Mouse (Mus musculus): ENCODE measurements around the gene Nek9. TPM values are rescaled to one million over a fixed set of nuclear protein-coding genes. Genes with fewer than 3 reads are reported as not detected.

Nek9 gene
- polyA plus RNA-seq, 1 experiment, result 0.15 TPM

GRCm38 (mm10) chr12:85373591-85374560, 34.7 kb upstream of the Nek9 start:
- no peaks in the 10 kb centered on the region for H3K27me3 ChIP-seq (ENCODE audit: control insufficient read depth)
- peaks cover 51% of the 10 kb centered on the region for H3K4me1 ChIP-seq (ENCODE audit: control insufficient read depth)
- peaks cover 10% of the 10 kb centered on the region for H3K36me3 ChIP-seq (ENCODE audit: control insufficient read depth)
- peak overlapping the region; percentile 92 for H3K4me3 ChIP-seq (replicated peaks)
- H3K9me3 ChIP-seq (ENCODE audit: control insufficient read depth, low read length), result no peaks in the 10 kb centered on the region
- TF ChIP-seq TAL1 (IDR thresholded peaks at IDR 0.05; ENCODE audit: low read length) (no peak), GATA1 (IDR thresholded peaks at IDR 0.05; ENCODE audit: low read length) (no peak)

- TF ChIP-seq TAL1 (IDR thresholded peaks at IDR 0.05; ENCODE audit: low read length) (no peak), GATA1 (IDR thresholded peaks at IDR 0.05; ENCODE audit: low read length) (no peak)
- H3K27me3 ChIP-seq (ENCODE audit: control insufficient read depth), result no peaks in the 10 kb centered on the region
- H3K4me3 ChIP-seq (replicated peaks), result no peak overlapping the region
- no peaks in the 10 kb centered on the region for H3K9me3 ChIP-seq (ENCODE audit: control insufficient read depth, low read length)
- peaks cover 60% of the 10 kb centered on the region for H3K4me1 ChIP-seq (ENCODE audit: control insufficient read depth)
- peaks cover 14% of the 10 kb centered on the region for H3K36me3 ChIP-seq (ENCODE audit: control insufficient read depth)
These were observed 33.0 kb upstream of the Nek9 start for GRCm38 (mm10) chr12:85372068-85372665.

- Histone ChIP-seq H3K36me3 (ENCODE audit: control insufficient read depth) (peaks cover 26% of the 10 kb centered on the region), H3K9me3 (ENCODE audit: control insufficient read depth, low read length) (no peaks in the 10 kb centered on the region), H3K27me3 (ENCODE audit: control insufficient read depth) (no peaks in the 10 kb centered on the region), H3K4me1 (ENCODE audit: control insufficient read depth) (peaks cover 49% of the 10 kb centered on the region), H3K4me3 (replicated peaks) (no peak overlapping the region)
- TF ChIP-seq GATA1 (IDR thresholded peaks at IDR 0.05; ENCODE audit: low read length) (no peak), TAL1 (IDR thresholded peaks at IDR 0.05; ENCODE audit: low read length) (no peak)
These were observed 29.4 kb upstream of the Nek9 start for GRCm38 (mm10) chr12:85368441-85369063.

GRCm38 (mm10) chr12:85366271-85366670, 27.1 kb upstream of the Nek9 start:
- Histone ChIP-seq H3K27me3 (ENCODE audit: control insufficient read depth) (no peaks in the 10 kb centered on the region), H3K4me3 (replicated peaks) (no peak overlapping the region), H3K4me1 (ENCODE audit: control insufficient read depth) (peaks cover 33% of the 10 kb centered on the region), H3K36me3 (ENCODE audit: control insufficient read depth) (peaks cover 27% of the 10 kb centered on the region), H3K9me3 (ENCODE audit: control insufficient read depth, low read length) (no peaks in the 10 kb centered on the region)
- no peak for TF ChIP-seq TAL1 (IDR thresholded peaks at IDR 0.05; ENCODE audit: low read length)
- TF ChIP-seq GATA1 (IDR thresholded peaks at IDR 0.05; ENCODE audit: low read length), result no peak

- H3K9me3 ChIP-seq (ENCODE audit: control insufficient read depth, low read length), result no peaks in the 10 kb centered on the region
- H3K4me1 ChIP-seq (ENCODE audit: control insufficient read depth), result peaks cover 9% of the 10 kb centered on the region
- TF ChIP-seq TAL1 (IDR thresholded peaks at IDR 0.05; ENCODE audit: low read length) (no peak), GATA1 (IDR thresholded peaks at IDR 0.05; ENCODE audit: low read length) (no peak)
- no peak overlapping the region for H3K4me3 ChIP-seq (replicated peaks)
- H3K27me3 ChIP-seq (ENCODE audit: control insufficient read depth), result no peaks in the 10 kb centered on the region
- H3K36me3 ChIP-seq (ENCODE audit: control insufficient read depth), result peaks cover 31% of the 10 kb centered on the region
These were observed 23.3 kb upstream of the Nek9 start for GRCm38 (mm10) chr12:85362510-85362909.

GRCm38 (mm10) chr12:85361580-85361979, 22.4 kb upstream of the Nek9 start:
- TF ChIP-seq TAL1 (IDR thresholded peaks at IDR 0.05; ENCODE audit: low read length) (no peak), GATA1 (IDR thresholded peaks at IDR 0.05; ENCODE audit: low read length) (no peak)
- Histone ChIP-seq H3K9me3 (ENCODE audit: control insufficient read depth, low read length) (no peaks in the 10 kb centered on the region), H3K4me3 (replicated peaks) (no peak overlapping the region), H3K36me3 (ENCODE audit: control insufficient read depth) (peaks cover 28% of the 10 kb centered on the region), H3K4me1 (ENCODE audit: control insufficient read depth) (peaks cover 6% of the 10 kb centered on the region), H3K27me3 (ENCODE audit: control insufficient read depth) (no peaks in the 10 kb centered on the region)

- H3K27me3 ChIP-seq (ENCODE audit: control insufficient read depth), result no peaks in the 10 kb centered on the region
- no peak overlapping the region for H3K4me3 ChIP-seq (replicated peaks)
- no peaks in the 10 kb centered on the region for H3K9me3 ChIP-seq (ENCODE audit: control insufficient read depth, low read length)
- TF ChIP-seq GATA1 (IDR thresholded peaks at IDR 0.05; ENCODE audit: low read length), result no peak
- no peak for TF ChIP-seq TAL1 (IDR thresholded peaks at IDR 0.05; ENCODE audit: low read length)
- peaks cover 26% of the 10 kb centered on the region for H3K36me3 ChIP-seq (ENCODE audit: control insufficient read depth)
- peaks cover 6% of the 10 kb centered on the region for H3K4me1 ChIP-seq (ENCODE audit: control insufficient read depth)
These were observed 22.0 kb upstream of the Nek9 start for GRCm38 (mm10) chr12:85361165-85361564.

GRCm38 (mm10) chr12:85354061-85354460, 14.9 kb upstream of the Nek9 start:
- no peak overlapping the region for H3K4me3 ChIP-seq (replicated peaks)
- TF ChIP-seq GATA1 (IDR thresholded peaks at IDR 0.05; ENCODE audit: low read length) (no peak), TAL1 (IDR thresholded peaks at IDR 0.05; ENCODE audit: low read length) (no peak)
- peaks cover 58% of the 10 kb centered on the region for H3K36me3 ChIP-seq (ENCODE audit: control insufficient read depth)
- no peaks in the 10 kb centered on the region for H3K27me3 ChIP-seq (ENCODE audit: control insufficient read depth)
- no peaks in the 10 kb centered on the region for H3K9me3 ChIP-seq (ENCODE audit: control insufficient read depth, low read length)
- H3K4me1 ChIP-seq (ENCODE audit: control insufficient read depth), result no peaks in the 10 kb centered on the region
